Mouse (Mus musculus): ENCODE results near the gene Ap2a1. TPM values are rescaled to one million over a fixed set of nuclear protein-coding genes. Genes with fewer than 3 reads are reported as not detected.

Gene Ap2a1
- polyA plus RNA-seq, 1 experiment, result 88.2 TPM

DNA sequence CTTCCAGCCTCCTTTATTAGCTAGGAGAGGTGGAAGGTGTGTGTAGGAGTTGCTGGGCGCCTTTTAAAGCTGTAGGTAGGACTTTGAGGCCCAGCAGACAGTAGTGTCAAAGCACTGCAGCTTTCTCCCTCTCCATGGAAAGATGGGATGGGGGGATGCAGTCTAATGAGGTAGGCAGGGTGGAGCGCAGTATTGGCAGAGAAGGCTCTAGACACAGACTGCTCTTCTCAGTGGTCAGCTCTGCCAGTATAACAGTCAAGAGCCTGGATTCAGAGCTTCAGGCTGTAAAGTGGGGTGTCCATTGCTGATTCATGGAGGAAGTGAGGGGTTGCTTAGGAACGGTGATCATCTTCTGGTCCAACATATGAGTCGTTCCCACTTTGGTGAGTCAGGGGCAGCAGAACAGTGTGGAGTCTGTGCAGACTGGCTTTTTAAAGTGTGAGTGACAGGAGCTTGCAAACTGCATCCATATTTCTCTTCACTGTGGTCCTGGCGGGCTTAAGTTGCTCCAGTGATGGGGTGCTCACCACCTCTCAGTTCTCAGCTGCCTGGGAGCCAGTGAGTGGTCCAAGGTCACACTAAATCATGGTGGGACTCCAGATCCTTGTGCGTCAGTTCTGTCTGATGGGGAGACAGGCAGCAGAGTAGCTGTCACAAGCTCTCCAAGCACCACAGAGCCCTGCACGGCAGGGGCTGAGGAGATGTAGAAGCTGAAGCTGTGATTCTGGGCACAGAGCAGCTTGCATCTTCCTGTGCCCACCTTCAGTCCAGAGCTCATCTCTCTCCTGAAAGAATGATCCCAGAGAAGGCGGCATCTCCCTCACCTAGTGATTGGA, 78.3 kb downstream of the Ap2a1 start:
- no peak for DNase-seq (ENCODE audit: low read depth)

Other genes starting within 250 kb of the Ap2a1 start
- gene Izumo2, start 220.8 kb downstream of the Ap2a1 start, polyA plus RNA-seq (2012; rRNA removed), result 0.28 and 0.67 TPM in 2 replicates
- gene Vrk3, start 181.1 kb downstream of the Ap2a1 start, polyA plus RNA-seq (2012; rRNA removed), result 40.0 and 40.6 TPM in 2 replicates
- 0.12 and 0.14 TPM in 2 replicates for gene Zfp473, start 178.4 kb downstream of the Ap2a1 start, polyA plus RNA-seq (2012; rRNA removed)
- 36.7 and 40.5 TPM in 2 replicates for gene Nup62, start 113.4 kb downstream of the Ap2a1 start, polyA plus RNA-seq (2012; rRNA removed)
- gene Il4i1, start 113.1 kb downstream of the Ap2a1 start, polyA plus RNA-seq (2012; rRNA removed), result 2.1 and 2.7 TPM in 2 replicates
- gene Atf5, start 112.8 kb downstream of the Ap2a1 start, polyA plus RNA-seq (2012; rRNA removed), result 139 and 143 TPM in 2 replicates
- gene Akt1s1, start 80.5 kb downstream of the Ap2a1 start, polyA plus RNA-seq (2012; rRNA removed), result 72.9 and 107 TPM in 2 replicates
- gene Tbc1d17, start 80.4 kb downstream of the Ap2a1 start, polyA plus RNA-seq (2012; rRNA removed), result 90.6 and 94.6 TPM in 2 replicates
- gene Pnkp, start 72.4 kb downstream of the Ap2a1 start, polyA plus RNA-seq (2012; rRNA removed), result 43.4 and 50.8 TPM in 2 replicates
- gene Ptov1, start 59.7 kb downstream of the Ap2a1 start, polyA plus RNA-seq (2012; rRNA removed), result 243 and 279 TPM in 2 replicates
- gene Med25, start 36.8 kb downstream of the Ap2a1 start, polyA plus RNA-seq (2012; rRNA removed), result 95.2 and 106 TPM in 2 replicates
- gene Fuz, start 33.4 kb downstream of the Ap2a1 start, polyA plus RNA-seq (2012; rRNA removed), result 34.2 and 34.5 TPM in 2 replicates
- gene Tsks, start 13.7 kb upstream of the Ap2a1 start, polyA plus RNA-seq (2012; rRNA removed), result 3.5 and 4.7 TPM in 2 replicates
- gene Cpt1c, start 45.4 kb upstream of the Ap2a1 start, polyA plus RNA-seq (2012; rRNA removed), result 17.1 and 17.9 TPM in 2 replicates
- 211 and 218 TPM in 2 replicates for gene Prmt1, start 57.1 kb upstream of the Ap2a1 start, polyA plus RNA-seq (2012; rRNA removed)
- 87.1 and 89.9 TPM in 2 replicates for gene Irf3, start 68.2 kb upstream of the Ap2a1 start, polyA plus RNA-seq (2012; rRNA removed)
- gene Bcl2l12, start 69.2 kb upstream of the Ap2a1 start, polyA plus RNA-seq (2012; rRNA removed), result 20.3 and 22.0 TPM in 2 replicates
- gene Scaf1, start 86.9 kb upstream of the Ap2a1 start, polyA plus RNA-seq (2012; rRNA removed), result 48.9 and 60.3 TPM in 2 replicates
- 221 and 291 TPM in 2 replicates for gene Rras, start 88.5 kb upstream of the Ap2a1 start, polyA plus RNA-seq (2012; rRNA removed)
- 5.7 and 10.5 TPM in 2 replicates for gene Prr12, start 123.4 kb upstream of the Ap2a1 start, polyA plus RNA-seq (2012; rRNA removed)
- gene Nosip, start 132.9 kb upstream of the Ap2a1 start, polyA plus RNA-seq (2012; rRNA removed), result 71.4 and 78.1 TPM in 2 replicates
- 55.7 and 72.5 TPM in 2 replicates for gene Prrg2, start 133.2 kb upstream of the Ap2a1 start, polyA plus RNA-seq (2012; rRNA removed)
- gene Rcn3, start 162.7 kb upstream of the Ap2a1 start, polyA plus RNA-seq (2012; rRNA removed), result 112 and 116 TPM in 2 replicates
- gene Fcgrt, start 174.4 kb upstream of the Ap2a1 start, polyA plus RNA-seq (2012; rRNA removed), result 152 and 158 TPM in 2 replicates
- 218 and 429 TPM in 2 replicates for gene Rps11, start 194.9 kb upstream of the Ap2a1 start, polyA plus RNA-seq (2012; rRNA removed)
- gene Rpl13a, start 199.3 kb upstream of the Ap2a1 start, polyA plus RNA-seq (2012; rRNA removed), result 2,573 and 2,702 TPM in 2 replicates
- gene Gm45713, start 206.7 kb upstream of the Ap2a1 start, polyA plus RNA-seq (2012; rRNA removed), result 3.6 and 5.6 TPM in 2 replicates
- 37.2 and 42.7 TPM in 2 replicates for gene Flt3l, start 206.9 kb upstream of the Ap2a1 start, polyA plus RNA-seq (2012; rRNA removed)
- gene Pih1d1, start 224.8 kb upstream of the Ap2a1 start, polyA plus RNA-seq (2012; rRNA removed), result 52.4 and 58.1 TPM in 2 replicates
- 33.3 and 38.5 TPM in 2 replicates for gene Aldh16a1, start 225.1 kb upstream of the Ap2a1 start, polyA plus RNA-seq (2012; rRNA removed)
- gene Slc17a7, start 234.5 kb upstream of the Ap2a1 start, polyA plus RNA-seq (2012; rRNA removed), result 0.86 and 0.95 TPM in 2 replicates

Measured in gonadal fat pad, adult 2 months (tissue).